Mouse (Mus musculus) B cell, adult 67 days (primary cell): ENCODE data around the gene Hic1. TPM values are rescaled to one million over a fixed set of nuclear protein-coding genes. Genes with fewer than 3 reads are reported as not detected.

Experiments
- total RNA-seq, 2 experiments: library from RNA; stranded (reverse); gene quantifications; 4 replicates each; pipeline ENCODE4 v1.2.4; 2023

Hic1 gene
- 1 to 10 TPM; 2.1 to 2.5 TPM for total RNA-seq

DNA sequence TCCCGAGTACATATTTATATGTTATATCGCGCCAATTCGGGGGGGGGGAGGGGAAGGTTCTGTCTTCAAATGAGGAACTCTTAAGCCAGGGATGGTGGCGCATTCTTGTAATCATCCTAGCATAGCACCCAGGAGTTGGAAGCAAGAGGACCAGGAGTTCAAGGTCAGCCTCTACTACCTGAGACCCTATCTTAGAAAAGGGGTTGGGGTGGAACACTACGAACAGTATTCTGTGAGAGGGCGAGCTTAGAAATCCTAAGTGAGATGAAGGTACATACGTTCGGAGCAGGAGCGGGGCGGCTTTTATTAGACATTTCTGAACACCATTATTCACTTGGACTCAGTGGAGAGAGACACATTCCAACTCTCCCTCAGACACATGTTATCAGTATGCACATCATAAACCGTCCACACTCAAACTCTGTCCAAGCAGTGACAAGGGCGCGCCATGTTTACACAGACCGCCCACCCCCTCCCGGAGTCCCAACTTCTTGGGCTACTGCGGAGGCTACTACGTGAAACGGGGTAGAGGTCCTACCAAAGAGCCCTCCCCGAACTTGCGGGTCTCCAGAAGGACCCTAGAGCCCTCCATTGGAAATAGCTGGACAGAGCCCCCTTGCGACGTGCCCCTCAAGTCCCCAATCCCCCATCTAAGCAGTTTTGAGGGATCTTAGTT is at the start of gene Hic1:
TSS of gene Hic1 (minus strand) at position 115 of the 676 bp plus-strand sequence.

GRCm38 (mm10) chr11:75193256-75194071 is 24.1 kb upstream of the Hic1 start, which contains the start of gene Rtn4rl1:
Gene Rtn4rl1 (plus strand): TSS chr11:75193783.

DNA sequence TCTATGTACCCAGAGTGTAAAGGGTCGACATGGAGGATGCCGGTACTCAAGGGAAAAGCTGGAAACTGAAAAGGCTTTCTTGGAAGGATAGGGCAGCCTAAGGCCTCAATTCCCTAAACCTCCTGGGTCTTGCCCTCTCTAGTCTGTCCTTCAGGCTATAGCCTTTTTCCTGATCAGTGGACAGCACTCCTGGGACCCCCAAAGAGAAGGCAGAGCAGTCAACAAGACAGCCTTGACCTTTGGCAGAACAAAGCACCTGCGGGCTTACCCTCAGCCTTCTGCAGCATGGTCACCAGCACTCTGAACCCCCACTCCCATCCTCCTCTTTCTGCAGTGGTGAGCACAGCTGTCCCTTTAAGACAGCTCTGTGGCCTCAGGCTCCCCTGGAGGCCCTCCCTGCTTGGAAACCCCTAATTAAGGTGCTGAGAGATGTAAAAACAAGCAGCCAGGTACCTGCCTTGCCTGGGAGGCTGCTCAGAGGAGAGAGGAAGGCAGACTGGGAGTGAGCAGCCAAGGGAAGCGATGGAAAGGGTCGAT is 21.7 kb upstream of the Hic1 start, which contains the start of gene Dph1:
TSS of gene Dph1 (minus strand) at position 337 of the 537 bp plus-strand sequence.

DNA sequence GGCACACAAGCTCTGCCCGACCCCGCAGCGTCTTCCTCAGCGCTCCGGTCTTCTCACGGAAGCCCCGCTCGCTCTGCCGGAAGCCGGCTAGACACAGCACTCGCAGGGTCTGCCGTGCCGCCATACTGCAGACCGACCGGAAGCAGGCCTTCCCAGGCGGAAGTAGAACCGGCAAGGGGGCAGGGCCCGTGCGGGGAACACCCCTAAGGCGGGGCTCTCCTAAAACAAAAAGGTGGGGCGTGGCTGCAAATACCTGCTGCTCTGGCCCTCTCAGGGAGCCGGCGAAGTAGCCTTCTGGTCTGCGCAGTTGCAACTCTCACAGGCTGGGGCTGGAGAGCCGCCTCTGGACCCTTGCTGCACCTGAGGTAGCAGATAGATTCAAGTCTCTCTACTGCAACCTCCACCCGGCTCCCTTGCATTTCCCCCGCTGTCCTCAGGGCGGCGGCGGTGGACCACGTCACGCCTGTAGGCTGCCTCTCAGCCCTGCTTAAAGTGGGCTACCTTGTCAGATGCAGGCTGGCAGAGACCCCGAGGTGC is 9.4 kb upstream of the Hic1 start, which contains the start of gene Ovca2:
TSS of gene Ovca2 (minus strand) at position 164 of the 537 bp plus-strand sequence.

Other genes with a start within 250 kb of the Hic1 start
- gene Smg6, start 243.7 kb downstream of the Hic1 start, total RNA-seq = 10 to 100 TPM; 65.1 to 69.3 TPM
- gene Srr, start 243.6 kb downstream of the Hic1 start, total RNA-seq = 10 to 100 TPM in 1 of 2 experiments, 1 to 10 TPM in 1; 7.8 to 12.7 TPM
- gene Ovca2, start 9.3 kb upstream of the Hic1 start, total RNA-seq = 10 to 100 TPM; 14.0 to 16.1 TPM
- gene Dph1, start 21.7 kb upstream of the Hic1 start, total RNA-seq = 10 to 100 TPM; 22.4 to 31.5 TPM
- 1 to 10 TPM in 1 of 2 experiments, under 1 TPM in 1; 0.99 to 1.2 TPM for gene Rtn4rl1, start 24.3 kb upstream of the Hic1 start, total RNA-seq
- 100 to 1,000 TPM; 110 to 137 TPM for gene Rpa1, start 178.8 kb upstream of the Hic1 start, total RNA-seq
- gene Smyd4, start 178.9 kb upstream of the Hic1 start, total RNA-seq = 10 to 100 TPM; 14.3 to 15.5 TPM